Mouse (Mus musculus): ENCODE measurements around the gene Aqr. TPM values are rescaled to one million over a fixed set of nuclear protein-coding genes. Genes with fewer than 3 reads are reported as not detected.

Gene Aqr
- polyA plus RNA-seq, 1 experiment, result 17.7 TPM

- 92% methylated on average over 1 of the region's 1 CpGs for WGBS
- no peaks in the 10 kb centered on the region for H3K27me3 ChIP-seq (replicated peaks; ENCODE audit: control insufficient read depth, insufficient read depth, low read length)
- H3K27ac ChIP-seq (ENCODE audit: insufficient read depth, low read depth, low read length), result no peak overlapping the region
- H3K4me3 ChIP-seq (ENCODE audit: insufficient read depth, low read depth, low read length), result no peak overlapping the region
- no peak for TF ChIP-seq CTCF (conservative IDR thresholded peaks at IDR 0.05; ENCODE audit: insufficient read depth, insufficient read length, low read depth, low read length)
- TF ChIP-seq POLR2A (IDR thresholded peaks at IDR 0.05; ENCODE audit: low read depth, low read length), result no peak
- H3K36me3 ChIP-seq (ENCODE audit: control insufficient read depth, insufficient read depth, low read length), result peaks cover 3% of the 10 kb centered on the region
- H3K4me1 ChIP-seq (ENCODE audit: control insufficient read depth, insufficient read depth, low read length), result no peaks in the 10 kb centered on the region
- DNase-seq, result no peak
These were observed 24.8 kb downstream of the Aqr start for GRCm38 (mm10) chr2:114161978-114162377.

- Histone ChIP-seq H3K36me3 (ENCODE audit: control insufficient read depth, insufficient read depth, low read length) (peaks cover 6% of the 10 kb centered on the region), H3K4me1 (ENCODE audit: control insufficient read depth, insufficient read depth, low read length) (no peaks in the 10 kb centered on the region), H3K27me3 (replicated peaks; ENCODE audit: control insufficient read depth, insufficient read depth, low read length) (no peaks in the 10 kb centered on the region), H3K27ac (ENCODE audit: insufficient read depth, low read depth, low read length) (no peak overlapping the region), H3K4me3 (ENCODE audit: insufficient read depth, low read depth, low read length) (no peak overlapping the region)
- TF ChIP-seq POLR2A (IDR thresholded peaks at IDR 0.05; ENCODE audit: low read depth, low read length) (no peak), CTCF (conservative IDR thresholded peaks at IDR 0.05; ENCODE audit: insufficient read depth, insufficient read length, low read depth, low read length) (no peak)
- WGBS, result 77% methylated on average over 4 of the region's 4 CpGs
- DNase-seq, result no peak
These were observed 29.5 kb downstream of the Aqr start for GRCm38 (mm10) chr2:114157345-114157744.

- Histone ChIP-seq H3K36me3 (ENCODE audit: control insufficient read depth, insufficient read depth, low read length) (peaks cover 6% of the 10 kb centered on the region), H3K4me1 (ENCODE audit: control insufficient read depth, insufficient read depth, low read length) (no peaks in the 10 kb centered on the region), H3K4me3 (ENCODE audit: insufficient read depth, low read depth, low read length) (no peak overlapping the region), H3K27ac (ENCODE audit: insufficient read depth, low read depth, low read length) (no peak overlapping the region), H3K27me3 (replicated peaks; ENCODE audit: control insufficient read depth, insufficient read depth, low read length) (no peaks in the 10 kb centered on the region)
- 70% methylated on average over 1 of the region's 1 CpGs for WGBS
- DNase-seq, result no peak
- TF ChIP-seq POLR2A (IDR thresholded peaks at IDR 0.05; ENCODE audit: low read depth, low read length), result no peak
These were observed 30.2 kb downstream of the Aqr start for GRCm38 (mm10) chr2:114156639-114157038.

DNA sequence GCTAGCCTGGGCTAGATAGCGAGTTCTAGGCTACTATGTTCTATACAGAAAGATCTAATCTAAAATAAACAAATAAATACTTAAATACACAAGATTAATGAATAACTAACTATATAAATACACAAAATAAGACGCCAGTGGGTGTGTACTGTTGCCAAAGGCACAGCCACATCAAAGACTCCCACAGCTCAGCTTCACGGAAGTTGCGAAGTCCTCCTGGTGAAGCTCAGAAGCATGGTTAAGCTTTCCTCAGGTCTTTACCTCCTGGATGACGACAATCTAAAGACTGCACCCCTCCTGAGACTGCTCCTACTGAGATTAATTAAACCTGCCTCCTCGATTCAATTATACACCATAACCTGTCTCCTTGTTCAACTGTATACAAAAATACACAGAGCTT lies 33.6 kb downstream of the Aqr start:
- WGBS, result 89% methylated on average over 6 of the region's 6 CpGs
- no peaks in the 10 kb centered on the region for H3K4me1 ChIP-seq (ENCODE audit: control insufficient read depth, insufficient read depth, low read length)

GRCm38 (mm10) chr2:114146864-114147458 lies 39.9 kb downstream of the Aqr start:
- no peak overlapping the region for H3K4me3 ChIP-seq (ENCODE audit: insufficient read depth, low read depth, low read length)
- H3K36me3 ChIP-seq (ENCODE audit: control insufficient read depth, insufficient read depth, low read length), result peaks cover 12% of the 10 kb centered on the region
- 85% methylated on average over 15 of the region's 15 CpGs for WGBS
- no peak for DNase-seq
- no peaks in the 10 kb centered on the region for H3K4me1 ChIP-seq (ENCODE audit: control insufficient read depth, insufficient read depth, low read length)
- H3K27ac ChIP-seq (ENCODE audit: insufficient read depth, low read depth, low read length), result no peak overlapping the region
- H3K27me3 ChIP-seq (replicated peaks; ENCODE audit: control insufficient read depth, insufficient read depth, low read length), result no peaks in the 10 kb centered on the region
- TF ChIP-seq CTCF (conservative IDR thresholded peaks at IDR 0.05; ENCODE audit: insufficient read depth, insufficient read length, low read depth, low read length) (no peak), POLR2A (IDR thresholded peaks at IDR 0.05; ENCODE audit: low read depth, low read length) (no peak)

More for the DNA sequence above, 33.6 kb downstream of the Aqr start:
- H3K27me3 ChIP-seq (replicated peaks; ENCODE audit: control insufficient read depth, insufficient read depth, low read length), result no peaks in the 10 kb centered on the region
- H3K4me3 ChIP-seq (ENCODE audit: insufficient read depth, low read depth, low read length), result no peak overlapping the region
- TF ChIP-seq CTCF (conservative IDR thresholded peaks at IDR 0.05; ENCODE audit: insufficient read depth, insufficient read length, low read depth, low read length) (no peak), POLR2A (IDR thresholded peaks at IDR 0.05; ENCODE audit: low read depth, low read length) (no peak)
- H3K36me3 ChIP-seq (ENCODE audit: control insufficient read depth, insufficient read depth, low read length), result peaks cover 8% of the 10 kb centered on the region
- DNase-seq, result no peak
- no peak overlapping the region for H3K27ac ChIP-seq (ENCODE audit: insufficient read depth, low read depth, low read length)

- no peak overlapping the region for H3K4me3 ChIP-seq (ENCODE audit: insufficient read depth, low read depth, low read length)
- H3K27ac ChIP-seq (ENCODE audit: insufficient read depth, low read depth, low read length), result no peak overlapping the region
- H3K27me3 ChIP-seq (replicated peaks; ENCODE audit: control insufficient read depth, insufficient read depth, low read length), result no peaks in the 10 kb centered on the region
- 69% methylated on average over 6 of the region's 6 CpGs for WGBS
- peaks cover 10% of the 10 kb centered on the region for H3K36me3 ChIP-seq (ENCODE audit: control insufficient read depth, insufficient read depth, low read length)
- TF ChIP-seq CTCF (conservative IDR thresholded peaks at IDR 0.05; ENCODE audit: insufficient read depth, insufficient read length, low read depth, low read length) (peak; percentile 53), POLR2A (IDR thresholded peaks at IDR 0.05; ENCODE audit: low read depth, low read length) (no peak)
- peak; percentile 37 for DNase-seq
- H3K4me1 ChIP-seq (ENCODE audit: control insufficient read depth, insufficient read depth, low read length), result no peaks in the 10 kb centered on the region
These were observed 41.5 kb downstream of the Aqr start for GRCm38 (mm10) chr2:114145315-114145801.

GRCm38 (mm10) chr2:114144915-114145314 lies 41.9 kb downstream of the Aqr start:
- no peak for TF ChIP-seq POLR2A (IDR thresholded peaks at IDR 0.05; ENCODE audit: low read depth, low read length)
- TF ChIP-seq CTCF (conservative IDR thresholded peaks at IDR 0.05; ENCODE audit: insufficient read depth, insufficient read length, low read depth, low read length), result no peak
- WGBS, result 90% methylated on average over 5 of the region's 5 CpGs
- Histone ChIP-seq H3K27me3 (replicated peaks; ENCODE audit: control insufficient read depth, insufficient read depth, low read length) (no peaks in the 10 kb centered on the region), H3K27ac (ENCODE audit: insufficient read depth, low read depth, low read length) (no peak overlapping the region), H3K36me3 (ENCODE audit: control insufficient read depth, insufficient read depth, low read length) (peaks cover 8% of the 10 kb centered on the region), H3K4me1 (ENCODE audit: control insufficient read depth, insufficient read depth, low read length) (no peaks in the 10 kb centered on the region), H3K4me3 (ENCODE audit: insufficient read depth, low read depth, low read length) (no peak overlapping the region)
- DNase-seq, result no peak

Measured in kidney, adult 2 months (tissue).